Mouse (Mus musculus): ENCODE data around the gene Ccdc22.

The Ccdc22 gene

DNA sequence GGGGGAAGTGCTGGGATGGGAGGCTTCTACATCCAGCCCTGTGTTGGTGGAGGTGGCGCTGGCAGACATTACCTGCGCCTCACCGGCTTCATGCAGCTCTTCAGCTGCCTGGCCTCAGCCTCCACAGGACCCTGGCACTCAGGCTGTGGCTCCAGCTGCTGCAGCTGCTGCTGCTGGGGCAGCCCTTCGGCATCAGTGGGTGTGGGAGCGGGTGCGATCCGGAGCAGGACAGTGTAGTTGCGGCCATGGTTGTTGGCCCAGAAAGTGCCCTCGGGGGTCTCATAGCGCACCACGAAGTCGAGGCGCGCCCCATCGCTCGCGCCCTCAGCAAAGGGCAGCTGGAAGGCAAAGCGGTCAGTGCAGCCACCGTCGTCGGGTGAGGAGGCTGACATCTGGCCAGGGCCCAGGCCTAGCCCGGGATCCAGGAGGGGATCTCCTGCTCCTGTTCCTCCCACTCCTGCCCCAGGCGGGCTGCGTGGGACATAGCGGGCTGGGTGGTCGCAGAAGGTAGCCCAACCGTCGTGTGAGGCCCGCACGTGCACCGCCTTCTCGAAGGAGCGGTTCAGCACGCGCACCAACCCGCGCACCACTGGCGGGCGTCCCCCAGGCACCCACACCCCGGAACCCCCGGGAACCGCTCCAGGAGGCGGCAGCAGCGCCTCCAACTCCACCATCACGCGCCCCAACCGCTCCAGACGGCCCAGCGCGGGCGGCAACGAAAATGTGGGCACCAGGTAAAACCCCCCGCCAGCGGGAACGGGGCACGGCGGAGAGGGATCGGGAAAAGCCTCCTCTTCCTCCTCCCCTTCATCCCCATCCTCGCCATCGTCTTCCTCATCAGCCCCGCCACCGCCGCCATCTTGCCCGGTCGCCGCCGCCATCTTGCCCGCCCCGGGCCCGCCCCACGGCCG is 31.9 kb downstream of the Ccdc22 start, which contains the start of gene Foxp3:
Gene Foxp3, plus strand, starts transcription at position 469 of the 911 bp plus-strand sequence.
- peak; percentile 66 for DNase-seq (ENCODE audit: low read depth)

DNA sequence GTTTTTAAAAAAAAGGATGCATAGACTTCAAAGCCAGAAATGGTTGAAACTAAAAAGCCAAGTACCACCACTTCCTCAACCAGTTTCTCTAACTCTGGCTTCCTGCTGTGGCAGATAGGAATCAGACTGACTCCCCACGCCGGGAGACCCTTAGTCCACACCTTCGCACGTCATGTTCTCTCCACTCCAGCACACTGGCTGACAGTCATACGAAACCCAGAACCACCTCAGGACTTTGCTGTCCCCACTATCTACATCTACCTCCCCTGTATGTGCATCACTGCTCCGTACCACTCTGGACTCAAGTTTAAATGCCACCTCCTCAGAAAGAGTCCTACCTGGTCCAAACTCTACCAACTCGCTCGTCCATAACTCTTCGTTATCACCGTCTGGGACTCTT is 32.9 kb downstream of the Ccdc22 start:
- DNase-seq (ENCODE audit: low read depth), result peak; percentile 84

DNA sequence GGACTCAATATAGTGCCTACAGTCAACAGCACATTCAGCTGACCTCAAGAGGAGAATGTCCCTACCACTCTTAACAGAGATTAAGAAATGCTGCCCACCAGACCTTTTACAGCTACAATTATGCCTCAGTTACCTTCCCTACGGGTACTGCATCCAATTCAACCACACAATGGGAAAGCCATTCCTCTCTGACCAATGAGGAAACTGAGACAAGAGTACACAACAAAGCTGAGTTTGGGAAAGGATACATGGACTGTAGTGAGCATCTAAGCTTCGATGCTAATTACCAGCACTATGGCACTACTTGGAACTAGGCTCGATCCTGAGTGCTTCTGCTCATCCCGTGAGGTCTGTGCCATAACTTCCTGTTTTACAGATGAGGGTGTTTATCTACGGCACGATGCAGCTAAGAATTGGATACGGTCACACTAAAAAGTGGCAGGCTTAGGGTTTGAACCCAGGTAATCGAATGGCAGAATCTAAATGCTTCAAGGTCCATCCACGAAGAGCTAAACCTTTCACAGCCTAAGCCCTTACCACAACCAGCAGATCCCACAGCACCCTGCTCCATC is 33.7 kb downstream of the Ccdc22 start:
- DNase-seq (ENCODE audit: low read depth), result peak; percentile 57

DNA sequence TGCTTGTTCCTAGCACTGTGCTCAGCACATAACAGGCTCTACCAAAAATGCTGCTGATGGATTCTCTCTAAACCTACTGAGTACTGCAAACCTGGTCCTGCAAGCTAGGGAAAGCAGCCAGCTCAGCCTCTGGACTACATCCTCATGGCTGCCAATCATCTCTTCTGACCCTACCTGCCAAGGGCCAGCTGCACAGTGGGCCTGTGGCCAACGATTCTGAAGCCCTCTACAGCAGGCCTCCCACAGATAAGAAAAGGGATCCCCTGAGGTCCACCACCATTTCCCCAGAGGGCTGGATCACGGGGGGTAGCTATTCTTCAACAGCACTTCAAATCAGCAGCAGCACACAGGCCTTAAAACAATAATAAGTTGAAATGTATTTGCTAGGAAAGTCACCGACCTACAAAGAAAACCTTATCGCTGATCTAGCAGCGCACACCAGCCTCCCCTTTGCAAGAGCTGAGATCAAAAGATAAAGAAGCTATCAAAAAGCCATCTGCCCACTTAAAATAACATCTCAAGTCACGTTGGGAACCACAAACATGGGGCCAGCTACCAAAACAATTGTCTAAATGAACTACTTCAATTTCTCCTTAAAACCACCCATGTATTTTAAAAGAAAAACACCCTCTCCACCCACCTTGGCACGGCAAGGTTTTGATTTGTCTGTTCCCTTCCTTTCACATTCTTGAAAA is 34.7 kb downstream of the Ccdc22 start:
- DNase-seq (ENCODE audit: low read depth), result peak; percentile 82

DNA sequence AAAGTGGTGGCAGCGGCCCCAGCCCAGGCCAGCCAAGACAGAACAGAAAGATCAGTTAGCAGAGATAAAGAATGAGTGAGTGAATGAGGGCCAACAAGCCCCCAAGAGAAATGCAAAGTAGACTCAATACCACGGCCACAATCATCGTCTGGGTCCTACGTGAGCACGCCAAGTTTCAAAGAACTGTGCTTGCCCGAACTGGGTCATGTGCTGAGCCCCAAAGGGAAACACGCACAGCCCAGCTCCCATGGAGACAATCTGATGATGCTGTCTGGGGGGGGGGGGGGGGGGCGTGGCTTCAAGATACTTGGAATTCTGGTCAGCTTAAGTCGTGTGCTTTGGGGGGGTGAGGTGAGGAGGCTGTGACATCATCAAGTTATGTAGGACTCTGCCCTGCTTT is 37.8 kb downstream of the Ccdc22 start:
- DNase-seq (ENCODE audit: low read depth), result peak; percentile 82

DNA sequence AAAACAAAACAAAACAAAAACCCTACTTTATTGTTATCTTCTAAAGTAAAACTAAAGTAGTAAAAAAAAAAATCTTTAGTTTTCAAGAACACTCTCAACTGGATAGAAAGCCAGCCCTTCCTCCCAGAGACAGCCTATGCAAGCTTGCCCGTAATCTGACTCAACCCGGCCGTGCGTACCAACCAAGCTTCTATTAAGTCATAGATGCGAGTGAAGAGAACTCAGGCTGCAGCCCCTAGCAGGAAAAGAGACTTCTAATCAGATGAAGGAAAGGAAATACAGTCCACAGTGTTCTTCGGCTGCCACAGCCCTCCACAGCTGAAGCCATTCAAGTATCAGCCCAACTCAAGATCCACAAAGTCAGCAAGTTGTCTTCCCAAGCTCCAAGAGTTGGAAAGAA is 39.0 kb downstream of the Ccdc22 start:
- DNase-seq (ENCODE audit: low read depth), result peak; percentile 83

DNA sequence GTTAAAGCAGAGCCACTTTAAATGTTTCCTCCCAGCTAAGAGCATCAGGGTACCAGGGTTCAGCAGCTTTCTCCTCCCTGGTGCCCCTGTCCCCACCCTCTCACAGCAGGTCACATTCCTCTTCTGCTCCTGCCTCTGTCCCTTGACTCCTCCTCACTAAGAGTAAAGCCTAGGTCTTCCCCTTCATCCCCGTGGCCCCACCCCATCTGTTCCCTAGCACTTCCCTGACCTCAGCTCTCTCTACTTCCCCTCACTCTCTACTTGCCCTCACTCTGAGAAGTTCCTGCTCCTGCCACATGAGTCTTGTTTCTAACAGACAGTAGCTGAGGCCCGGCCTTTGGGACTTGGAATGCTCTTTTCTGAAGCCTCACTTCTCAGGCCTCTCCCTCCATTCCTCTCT is 42.2 kb downstream of the Ccdc22 start:
- no peak for DNase-seq (ENCODE audit: low read depth)

DNA sequence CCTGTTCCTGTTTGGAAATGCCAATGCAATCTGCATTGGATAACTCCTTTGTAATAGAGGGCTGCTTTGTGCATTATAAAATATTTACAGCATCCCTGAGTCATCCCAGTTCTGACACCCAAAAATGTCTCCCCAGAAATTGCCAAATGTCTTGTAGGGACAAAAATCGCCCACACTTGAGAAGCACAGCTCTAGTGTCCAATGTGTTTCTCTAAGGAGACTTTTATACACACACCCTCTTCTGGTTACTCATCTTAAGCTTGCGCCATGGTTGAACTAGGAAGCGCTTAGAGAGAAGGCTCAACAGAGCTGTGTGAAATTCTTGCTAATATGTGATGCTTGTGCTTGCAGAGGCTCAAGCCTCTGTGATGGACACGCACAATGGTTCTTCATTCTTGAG is 51.8 kb downstream of the Ccdc22 start:
- no peak for DNase-seq (ENCODE audit: low read depth)

Data from induced T-regulatory cell, adult 2 months (primary cell).